Mouse (Mus musculus) Patski (cell line): ENCODE data around the gene 0610012G03Rik. TPM values are rescaled to one million over a fixed set of nuclear protein-coding genes. Genes with fewer than 3 reads are reported as not detected.
A peak's percentile ranks its signal among the peaks of the same experiment; 100 is the strongest.

Experiments used
- ATAC-seq: fragments of 100-300 bp; one replicate; pipeline ENCODE4 v1.8.0; 2021
- CTCF ChIA-PET: fragments of 350-600 bp; sonication (Branson Sonifier 250); formaldehyde crosslinking; loops from one replicate; lab custom pipeline; 2022; ENCODE audit warnings: inconsistent platforms; lab: Charles Lee
- POLR2A ChIA-PET: fragments of 350-600 bp; sonication (Branson Sonifier 250); formaldehyde crosslinking; loops from one replicate; lab custom pipeline; 2022; ENCODE audit warnings: antibody characterized with exemption, inconsistent platforms; lab: Charles Lee
- DNase-seq: peaks from one replicate; pipeline ENCODE4 v3.0.0-alpha.2; 2011; ENCODE audit warnings: low read depth, low spot score
- H3K27me3 ChIP-seq: fragments of 371-371 bp; one replicate; pipeline ENCODE4 v1.5.1; 2021
- CTCF ChIP-seq: fragments of 100-300 bp; IDR thresholded peaks from one replicate; pipeline ENCODE4 v1.5.1; 2021
- in situ Hi-C: fragments of 300-500 bp; cut with MboI; formaldehyde crosslinking; loops from 3 replicates; pipeline ENCODE4 v1.11.1; 2018; ENCODE audit warnings: low pct_unique_long_range_greater_than_20kb, mixed read lengths
- polyA plus RNA-seq: library from polyadenylated mRNA; unstranded; gene quantifications from one replicate; pipeline ENCODE4 v1.2.3, GENCODE M21; 2021

0610012G03Rik gene
- polyA plus RNA-seq, 1 experiment from 2014 or later, result 39.1 TPM

GRCm38 (mm10) chr16:31932840-31933697, 15.2 kb downstream of the 0610012G03Rik start:
- ATAC-seq (peak; percentile 77), DNase-seq (no peak)
- no peak for TF ChIP-seq CTCF
- in situ Hi-C loops, result no loop called here
- CTCF ChIA-PET, result interaction anchor here (0.7 to 2.5 kb wide), 5 partner anchors 10 to 138 kb away, joined by 3 to 11 read pairs (median 3); no protein-coding TSS in a partner anchor
- POLR2A ChIA-PET, result interaction anchor here (0.8 kb wide), 1 partner anchor 13 kb away, joined by 3 read pairs; no protein-coding TSS in a partner anchor
- H3K27me3 ChIP-seq, result no peaks in the 10 kb centered on the region

GRCm38 (mm10) chr16:31932255-31932654, 16.0 kb downstream of the 0610012G03Rik start:
- DNase-seq (no peak), ATAC-seq (no peak)
- no peaks in the 10 kb centered on the region for H3K27me3 ChIP-seq
- POLR2A ChIA-PET, result interaction anchor here (0.8 kb wide), 1 partner anchor 12 kb away, joined by 3 read pairs; no protein-coding TSS in a partner anchor
- no peak for TF ChIP-seq CTCF
- in situ Hi-C loops, result no loop called here
- CTCF ChIA-PET, result interaction anchor here (1.0 to 2.5 kb wide), 4 partner anchors 11 to 108 kb away, joined by 3 to 11 read pairs (median 4); no protein-coding TSS in a partner anchor

GRCm38 (mm10) chr16:31931330-31931729, 17.0 kb downstream of the 0610012G03Rik start:
- H3K27me3 ChIP-seq, result no peaks in the 10 kb centered on the region
- POLR2A ChIA-PET, result no interaction called here
- CTCF ChIA-PET, result interaction anchor here (1.1 kb wide), 1 partner anchor 13 kb away, joined by 6 read pairs; no protein-coding TSS in a partner anchor
- ATAC-seq, result no peak
- in situ Hi-C loops, result no loop called here
- no peak for TF ChIP-seq CTCF
- DNase-seq, result no peak

GRCm38 (mm10) chr16:31927412-31927811, 20.9 kb downstream of the 0610012G03Rik start:
- ChIA-PET POLR2A (no interaction called here), CTCF (no interaction called here)
- in situ Hi-C loops, result no loop called here
- H3K27me3 ChIP-seq, result no peaks in the 10 kb centered on the region
- no peak for ATAC-seq
- no peak for TF ChIP-seq CTCF
- DNase-seq, result no peak

GRCm38 (mm10) chr16:31926547-31927182, 21.6 kb downstream of the 0610012G03Rik start:
- CTCF ChIA-PET, result no interaction called here
- in situ Hi-C loops, result no loop called here
- DNase-seq, result no peak
- ATAC-seq, result no peak
- no peaks in the 10 kb centered on the region for H3K27me3 ChIP-seq
- POLR2A ChIA-PET, result no interaction called here
- no peak for TF ChIP-seq CTCF

- ChIA-PET POLR2A (no interaction called here), CTCF (no interaction called here)
- H3K27me3 ChIP-seq, result no peaks in the 10 kb centered on the region
- no peak for ATAC-seq
- DNase-seq, result no peak
- no peak for TF ChIP-seq CTCF
- in situ Hi-C loops, result no loop called here
Measured at GRCm38 (mm10) chr16:31926091-31926490, 22.2 kb downstream of the 0610012G03Rik start.

- TF ChIP-seq CTCF, result no peak
- DNase-seq, result no peak
- no peaks in the 10 kb centered on the region for H3K27me3 ChIP-seq
- no peak for ATAC-seq
- POLR2A ChIA-PET, result no interaction called here
- in situ Hi-C loops, result no loop called here
- CTCF ChIA-PET, result no interaction called here
Measured at GRCm38 (mm10) chr16:31924368-31924767, 23.9 kb downstream of the 0610012G03Rik start.

- in situ Hi-C loops, result loop anchor here (5.0 to 10.0 kb wide), 3 partner anchors 41 to 463 kb away; partner anchors contain the start of gene Meltf
- no peaks in the 10 kb centered on the region for H3K27me3 ChIP-seq
- TF ChIP-seq CTCF, result peak; percentile 91
- ChIA-PET CTCF (interaction anchor here (0.7 to 3.5 kb wide), 7 partner anchors 12 to 460 kb away, joined by 3 to 17 read pairs (median 4); partner anchors contain the start of gene Meltf), POLR2A (no interaction called here)
- DNase-seq, result peak; percentile 69
- ATAC-seq, result peak; percentile 41
Measured at GRCm38 (mm10) chr16:31918248-31918724, 30.0 kb downstream of the 0610012G03Rik start.

- ATAC-seq (peak; percentile 67), DNase-seq (peak; percentile 42)
- no peak for TF ChIP-seq CTCF
- in situ Hi-C loops, result loop anchor here (5.0 to 10.0 kb wide), 3 partner anchors 40 to 463 kb away; partner anchors contain the start of gene Meltf
- ChIA-PET POLR2A (no interaction called here), CTCF (interaction anchor here (1.0 to 3.5 kb wide), 4 partner anchors 24 to 316 kb away, joined by 3 to 17 read pairs (median 5); no protein-coding TSS in a partner anchor)
- no peaks in the 10 kb centered on the region for H3K27me3 ChIP-seq
Measured at GRCm38 (mm10) chr16:31917776-31918175, 30.5 kb downstream of the 0610012G03Rik start.

- H3K27me3 ChIP-seq, result no peaks in the 10 kb centered on the region
- TF ChIP-seq CTCF, result no peak
- ATAC-seq (no peak), DNase-seq (no peak)
- in situ Hi-C loops, result loop anchor here (10.0 kb wide), 1 partner anchor 456 kb away; no protein-coding TSS in a partner anchor
- ChIA-PET POLR2A (interaction anchor here (0.7 kb wide), 1 partner anchor 29 kb away, joined by 3 read pairs; no protein-coding TSS in a partner anchor), CTCF (interaction anchor here (3.2 kb wide), 1 partner anchor 33 kb away, joined by 11 read pairs; the partner anchor contains the start of gene Meltf)
Measured at GRCm38 (mm10) chr16:31910281-31910847, 37.9 kb downstream of the 0610012G03Rik start.
